Mouse (Mus musculus): ENCODE results near the gene Atp2b4.

The Atp2b4 gene

DNA sequence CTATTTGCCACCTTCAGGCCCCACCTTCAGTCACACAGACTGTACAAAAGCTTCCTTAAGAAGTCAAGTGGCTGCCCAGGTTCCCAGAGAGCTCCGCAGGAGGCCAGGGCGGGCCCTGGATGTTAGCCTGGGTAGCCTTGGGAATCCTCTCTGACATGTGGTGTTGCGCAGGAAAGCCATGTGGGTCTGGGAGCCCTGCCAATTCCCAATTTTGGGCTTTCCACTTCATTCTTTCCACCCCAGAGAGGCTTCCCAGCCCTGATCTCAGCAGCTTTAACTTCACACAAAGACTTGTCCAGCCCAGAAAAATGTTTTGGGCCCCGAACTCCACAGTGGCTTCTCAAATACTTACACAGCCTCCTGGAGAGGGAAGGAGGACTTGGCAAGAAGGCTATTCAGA, 56.2 kb downstream of the Atp2b4 start:
- DNase-seq = peak; percentile 74

DNA sequence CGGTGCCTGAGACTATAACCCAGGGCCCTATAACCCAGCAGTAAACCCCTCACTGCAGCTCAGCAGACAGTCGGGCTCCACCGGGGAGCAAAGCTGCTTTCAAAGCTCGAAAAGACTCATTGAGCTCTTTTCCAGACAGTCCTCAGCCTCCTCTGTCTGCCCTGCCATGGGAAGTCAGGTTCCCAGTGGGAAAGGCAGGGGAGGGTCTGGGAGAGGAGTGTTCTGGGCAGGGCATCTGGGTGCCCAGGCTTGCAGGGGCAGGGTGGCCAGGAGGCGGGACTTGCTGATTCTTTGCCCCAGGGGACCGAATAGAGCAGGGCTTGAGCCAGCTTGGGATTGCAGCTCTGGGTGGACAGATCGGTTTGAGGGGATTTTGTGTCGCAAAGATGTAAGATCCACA, 58.3 kb downstream of the Atp2b4 start:
- no peak for DNase-seq

DNA sequence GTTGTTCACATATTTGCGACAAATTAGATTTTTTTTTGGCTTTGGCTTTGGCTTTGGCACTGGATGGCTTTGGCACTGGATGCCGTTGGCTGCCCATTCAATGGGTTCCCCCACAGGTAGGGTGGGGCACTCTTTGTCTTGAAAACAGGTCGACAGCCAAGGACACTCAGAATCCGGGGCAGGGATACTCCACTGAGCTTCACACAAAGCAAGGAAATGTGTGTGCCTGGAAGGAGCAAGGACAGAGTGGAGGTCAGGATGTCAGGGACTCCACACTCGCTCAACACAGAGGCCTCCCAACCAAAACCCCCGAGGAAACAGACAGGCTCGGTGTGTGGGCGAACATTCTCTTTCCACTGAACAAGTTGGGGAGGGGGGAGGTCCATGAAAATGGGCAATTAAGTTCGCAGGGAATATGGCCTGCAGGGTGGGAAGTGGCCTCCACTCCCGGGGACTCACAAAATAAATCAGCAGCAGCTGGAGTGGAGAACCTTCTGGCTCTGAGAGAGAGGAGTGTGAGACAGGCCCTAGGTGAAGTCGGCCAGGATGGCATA, 58.9 kb downstream of the Atp2b4 start:
- peak; percentile 56 for DNase-seq

DNA sequence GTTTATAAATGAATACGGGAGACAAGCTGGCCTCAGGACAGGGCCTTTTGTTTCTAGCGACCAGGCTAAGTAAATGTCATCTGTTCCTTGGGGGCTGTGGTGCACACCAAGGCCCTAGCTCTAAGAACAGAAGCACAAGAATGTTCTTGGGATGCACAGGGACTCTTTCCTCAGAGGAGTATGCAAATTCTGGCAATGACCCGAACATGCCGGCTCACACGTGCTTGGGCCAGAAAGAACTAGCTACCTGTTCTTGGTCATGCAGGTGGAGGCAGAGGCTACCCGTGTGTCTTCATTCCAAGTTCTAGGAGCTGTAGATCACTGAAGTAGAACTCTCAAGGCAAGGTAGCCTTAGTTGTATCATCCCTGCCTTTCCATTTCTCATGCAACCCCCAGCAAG, 59.7 kb downstream of the Atp2b4 start:
- DNase-seq = no peak

DNA sequence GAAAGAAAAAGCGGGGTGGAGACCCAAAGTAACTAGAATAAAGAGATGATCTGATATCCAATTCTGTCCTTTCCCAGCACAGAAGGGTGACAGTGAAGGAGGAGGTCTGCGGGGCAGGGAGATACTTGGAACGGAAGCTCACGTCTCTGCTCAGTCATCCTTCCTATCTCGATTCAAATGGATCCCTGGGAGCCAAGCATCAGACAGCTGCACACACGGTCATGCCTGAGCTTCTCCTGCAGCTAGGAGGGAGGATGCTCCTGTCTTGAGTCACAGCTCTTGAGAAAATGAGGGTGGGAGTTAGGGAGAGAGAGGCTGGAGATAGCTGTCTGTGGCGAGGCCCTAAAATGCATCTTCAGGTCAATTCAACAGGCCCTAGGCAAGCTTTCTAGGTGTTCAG, 64.2 kb downstream of the Atp2b4 start:
- no peak for DNase-seq

DNA sequence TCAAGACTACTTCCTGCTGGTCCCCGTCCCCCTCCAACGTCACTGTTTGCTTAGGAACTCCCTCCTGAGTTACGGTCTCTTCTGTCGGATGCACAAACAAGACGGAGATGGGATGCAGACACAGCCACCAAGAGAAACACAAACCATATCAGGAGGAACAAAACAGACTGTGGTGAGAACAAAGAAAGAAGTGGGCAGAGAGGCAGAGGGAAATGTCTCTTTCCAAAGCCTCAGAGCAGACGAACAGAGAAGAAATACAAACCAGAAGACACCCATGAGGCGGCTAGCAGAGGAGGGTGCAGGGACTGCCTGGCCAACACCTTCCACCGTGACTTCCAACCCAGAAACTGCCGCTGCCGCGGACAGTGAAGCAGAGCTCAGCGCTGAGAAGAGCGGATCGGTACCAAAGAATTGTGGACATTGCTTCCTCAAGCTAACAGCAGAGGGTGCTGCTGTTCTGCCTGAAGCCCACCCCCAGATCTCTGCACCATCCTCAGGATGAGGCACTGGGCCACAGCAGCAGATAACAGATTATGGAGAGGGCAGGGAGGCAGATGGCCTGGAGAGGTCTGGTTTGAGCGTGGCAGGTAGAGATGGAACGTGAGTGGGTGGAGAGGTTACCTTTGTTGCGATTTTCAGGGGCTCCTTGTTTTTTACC, 64.7 kb downstream of the Atp2b4 start:
- peak; percentile 80 for DNase-seq

DNA sequence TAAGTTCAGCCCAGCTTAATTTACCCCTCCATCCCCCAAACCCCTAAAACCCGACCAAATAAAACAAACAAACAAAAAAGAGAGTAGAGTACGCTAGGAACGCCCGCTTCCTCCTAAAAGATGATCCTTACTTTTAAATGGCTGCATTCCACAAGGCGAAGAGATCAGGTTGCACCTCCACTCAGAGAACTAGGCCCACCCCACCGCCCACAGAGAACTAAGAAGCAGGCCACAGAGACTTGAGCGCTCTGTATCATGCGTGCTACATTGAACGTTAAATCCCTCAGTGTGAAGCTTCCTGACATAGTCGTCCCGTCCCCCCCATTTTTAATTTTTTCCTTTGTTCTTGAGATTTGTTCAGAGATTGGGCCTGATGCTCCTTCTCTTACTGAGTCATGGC, 68.0 kb downstream of the Atp2b4 start:
- DNase-seq = no peak

DNA sequence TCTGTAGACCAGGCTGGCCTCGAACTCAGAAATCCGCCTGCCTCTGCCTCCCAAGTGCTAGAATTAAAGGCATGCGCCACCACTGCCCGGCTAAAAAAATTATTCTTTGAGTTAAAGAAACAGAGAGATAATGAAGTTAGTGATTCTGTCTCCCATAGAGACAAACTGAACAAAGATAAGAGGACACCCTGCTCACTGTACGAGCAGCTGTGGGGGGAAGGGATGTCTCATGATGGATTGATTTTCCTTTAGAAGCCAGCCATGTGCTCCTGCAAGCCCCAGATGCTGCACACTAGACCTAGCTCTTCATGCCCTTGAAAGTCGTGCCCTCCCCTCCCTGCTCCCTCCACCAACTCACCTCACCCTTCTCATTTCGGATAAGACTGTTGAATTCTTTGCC, 72.5 kb downstream of the Atp2b4 start:
- no peak for DNase-seq

DNA sequence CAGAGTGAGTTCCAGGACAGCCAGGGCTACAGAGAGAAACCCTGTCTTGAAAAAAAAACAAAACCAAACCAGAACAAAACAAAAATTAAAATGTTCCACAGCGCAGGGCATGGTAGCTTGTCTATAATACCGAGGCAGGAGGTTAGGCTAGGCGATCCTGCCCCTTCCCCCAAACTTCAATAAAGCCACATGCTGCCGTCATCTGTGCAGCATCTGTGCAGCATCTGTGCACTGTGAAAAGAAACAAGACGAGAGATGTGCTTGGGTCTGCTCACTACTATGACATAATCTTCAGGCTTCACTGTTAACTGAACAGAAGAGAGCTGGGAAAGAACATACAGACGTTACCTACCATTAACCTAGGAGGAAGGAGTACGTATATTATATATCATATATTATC, 80.5 kb downstream of the Atp2b4 start:
- no peak for DNase-seq

DNA sequence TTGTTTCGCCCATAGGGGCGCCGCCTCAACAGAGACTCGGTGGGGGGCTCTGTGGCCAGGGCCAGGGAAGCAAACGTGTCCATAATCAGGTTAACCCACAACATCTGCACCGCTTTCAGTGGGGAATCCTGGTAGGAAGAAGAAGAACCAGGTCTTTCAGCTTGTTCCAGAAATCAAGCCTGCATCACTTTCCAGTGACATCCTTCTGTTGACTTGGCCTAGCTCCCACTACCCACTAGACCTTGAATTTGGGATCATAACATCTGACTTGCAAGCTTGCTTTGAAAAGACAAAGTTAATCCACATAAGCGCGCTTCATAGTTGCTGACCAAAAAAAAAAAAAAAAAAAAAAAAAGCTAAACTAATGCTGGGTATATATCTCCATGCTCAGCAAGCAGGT, 82.1 kb downstream of the Atp2b4 start:
- DNase-seq = no peak

DNA sequence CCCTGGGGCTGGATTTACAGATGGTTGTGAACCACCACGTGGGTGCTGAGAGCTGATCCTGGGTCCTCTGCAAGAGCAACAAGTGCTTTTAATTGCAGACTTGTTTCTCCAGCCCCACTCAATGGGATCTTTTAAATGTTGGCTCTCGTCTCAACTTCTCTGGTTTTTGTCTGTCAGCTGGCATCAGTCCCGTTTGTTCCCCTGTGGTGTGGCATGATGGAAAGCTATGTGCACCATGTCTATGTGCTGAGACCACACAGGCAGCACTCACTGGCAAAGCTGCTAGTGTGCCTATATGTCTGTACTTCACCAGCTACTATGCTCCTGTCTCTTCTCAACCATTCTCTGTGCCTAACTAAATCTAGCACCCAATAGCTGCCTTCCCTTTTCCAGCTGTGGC, 82.5 kb downstream of the Atp2b4 start:
- no peak for DNase-seq

DNA sequence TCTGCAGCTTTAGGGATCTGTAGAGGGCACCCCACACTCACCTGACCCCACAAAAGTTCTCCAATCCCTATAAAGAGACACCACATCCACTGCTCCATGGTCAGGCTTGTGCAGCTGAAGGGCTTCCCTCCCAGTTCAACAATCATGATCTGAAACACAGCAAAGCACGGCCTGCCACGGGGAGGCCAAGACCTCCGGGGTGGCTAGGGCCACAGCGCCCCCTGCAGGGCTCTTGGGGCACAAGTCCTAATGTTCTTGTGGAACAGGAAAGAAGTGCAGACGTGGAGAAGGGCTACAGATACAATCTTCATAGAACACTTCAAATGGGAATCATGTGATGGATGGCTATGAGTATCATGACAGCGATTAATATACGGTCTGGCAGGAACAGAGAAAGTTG, 84.4 kb downstream of the Atp2b4 start:
- peak; percentile 60 for DNase-seq

DNA sequence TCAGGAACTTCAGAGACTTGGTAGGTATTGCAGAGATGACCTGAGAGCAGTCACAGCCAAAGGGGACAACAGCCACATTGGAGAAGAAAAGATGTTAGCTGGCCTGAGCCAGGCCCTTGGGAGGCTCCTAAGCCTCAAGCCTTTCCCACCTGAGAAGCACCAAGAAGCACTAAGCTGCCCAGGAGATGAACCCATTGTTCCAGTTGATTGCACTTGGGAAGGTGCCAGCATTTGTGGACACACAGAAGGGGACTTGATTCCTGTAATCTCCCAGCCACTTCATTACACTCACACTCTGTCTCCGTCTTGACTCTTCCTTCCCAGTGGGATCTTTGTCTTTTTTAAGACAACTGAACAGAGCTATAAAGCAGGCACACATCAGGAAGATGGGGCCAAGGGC, 85.7 kb downstream of the Atp2b4 start:
- peak; percentile 56 for DNase-seq

DNA sequence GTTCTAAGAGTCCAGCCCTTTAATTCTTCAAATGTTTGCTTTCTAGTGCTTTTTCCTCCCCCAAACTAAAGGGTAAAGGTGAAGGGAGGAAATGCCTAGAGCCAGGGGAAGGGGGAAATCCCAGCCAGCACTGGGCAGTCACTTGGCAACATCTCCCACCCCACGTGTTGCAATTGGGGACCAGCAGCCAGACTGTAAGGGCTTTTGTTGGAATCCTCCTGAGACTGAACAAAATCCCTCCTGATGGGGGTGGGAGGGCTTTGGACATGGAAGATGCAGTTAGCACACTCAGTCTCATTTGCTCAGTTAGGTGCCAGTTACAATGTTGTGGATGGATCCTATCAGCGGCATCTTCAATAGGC, 87.9 kb downstream of the Atp2b4 start:
- no peak for DNase-seq

DNA sequence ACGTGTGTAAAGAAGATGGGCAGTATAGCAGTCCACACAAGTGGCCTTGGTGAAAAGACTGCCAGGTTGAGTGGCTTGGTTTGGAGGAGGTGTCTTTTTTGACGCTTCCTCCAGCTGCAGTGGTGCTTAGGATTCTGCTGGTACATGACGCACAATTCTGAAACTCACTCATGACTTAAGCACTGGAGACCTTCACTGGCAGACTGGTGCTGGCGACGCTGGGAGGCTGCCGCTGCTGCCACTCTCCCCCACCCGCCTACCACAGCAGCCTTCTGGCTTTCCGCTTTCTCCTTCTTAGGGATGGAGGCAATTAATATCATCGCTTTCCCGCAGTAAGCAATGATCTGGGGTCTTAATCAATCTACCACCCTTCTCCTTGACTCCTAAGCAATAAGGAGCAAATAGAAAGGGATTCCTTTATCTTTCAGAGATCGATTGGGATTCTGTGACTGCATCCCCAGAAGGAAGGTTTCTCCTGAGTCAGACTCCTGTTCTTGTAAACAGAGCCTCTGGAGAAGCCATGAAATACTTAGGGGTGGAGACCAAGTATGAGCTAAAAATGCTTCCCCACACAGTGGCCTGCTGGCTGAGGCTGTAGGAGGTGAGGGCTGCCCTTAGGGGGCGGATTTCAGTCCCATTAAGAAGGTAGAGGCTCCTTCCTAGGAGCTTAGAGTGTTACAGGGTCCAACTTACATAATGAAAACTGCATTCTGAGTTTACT, 88.4 kb downstream of the Atp2b4 start:
- no peak for DNase-seq

DNA sequence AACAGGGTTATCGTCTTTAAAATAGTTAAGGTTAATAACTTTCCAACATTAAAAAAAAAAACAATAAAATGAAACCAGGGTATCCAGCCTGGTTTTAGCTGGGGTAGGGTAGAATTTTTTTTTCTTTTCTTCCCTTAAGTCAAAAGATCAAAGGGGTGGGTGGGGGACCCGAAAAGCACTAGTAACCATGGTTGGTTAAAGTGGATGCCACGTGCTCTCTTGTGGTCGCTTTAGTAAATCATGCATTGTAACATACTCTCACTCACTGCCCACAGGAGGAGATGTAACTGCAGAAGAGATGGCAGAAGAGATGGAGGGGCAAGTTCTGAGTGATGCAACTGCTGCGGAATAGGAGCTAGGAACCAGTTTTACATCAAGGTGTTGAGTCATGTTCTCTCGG, 89.5 kb downstream of the Atp2b4 start:
- no peak for DNase-seq

DNA sequence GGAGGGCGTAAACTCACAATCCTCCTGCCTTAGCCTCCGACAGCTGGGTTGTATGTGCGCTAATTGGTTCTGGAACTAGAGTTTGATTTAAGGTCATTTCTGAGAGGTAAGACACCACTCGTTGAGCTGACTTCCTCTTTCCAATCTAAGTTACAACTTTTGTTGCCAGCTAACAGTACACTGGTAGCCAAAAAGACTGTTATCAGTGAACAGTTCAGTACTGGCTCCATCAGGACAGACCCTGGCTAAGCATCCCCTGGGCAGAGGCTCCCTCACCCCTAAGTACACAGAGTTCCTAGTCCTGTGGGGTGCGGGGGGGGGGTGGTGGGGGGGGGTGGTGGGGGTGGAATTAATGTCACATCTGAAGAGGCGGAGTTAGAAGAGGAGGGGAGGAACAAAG, 89.9 kb downstream of the Atp2b4 start:
- no peak for DNase-seq

DNA sequence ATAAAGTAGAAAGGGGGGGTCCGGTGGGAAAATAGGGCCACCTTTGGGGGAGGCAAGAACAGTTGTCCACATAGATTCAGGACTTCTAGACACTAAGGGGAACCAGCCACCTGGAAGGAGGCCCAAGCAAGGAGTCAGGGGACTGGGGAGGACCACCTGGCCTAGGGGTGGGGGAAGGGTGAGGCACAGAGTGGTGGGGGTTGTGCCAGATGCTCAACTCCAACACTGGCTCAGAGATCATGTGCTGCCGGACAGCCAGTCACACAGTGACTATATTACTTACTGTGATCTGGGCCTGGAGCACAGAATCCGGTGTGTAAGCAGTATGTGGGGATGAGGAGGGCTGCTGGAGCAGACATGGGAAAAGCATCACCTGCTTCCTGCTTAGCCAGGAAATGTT, 91.5 kb downstream of the Atp2b4 start:
- DNase-seq = no peak

DNA sequence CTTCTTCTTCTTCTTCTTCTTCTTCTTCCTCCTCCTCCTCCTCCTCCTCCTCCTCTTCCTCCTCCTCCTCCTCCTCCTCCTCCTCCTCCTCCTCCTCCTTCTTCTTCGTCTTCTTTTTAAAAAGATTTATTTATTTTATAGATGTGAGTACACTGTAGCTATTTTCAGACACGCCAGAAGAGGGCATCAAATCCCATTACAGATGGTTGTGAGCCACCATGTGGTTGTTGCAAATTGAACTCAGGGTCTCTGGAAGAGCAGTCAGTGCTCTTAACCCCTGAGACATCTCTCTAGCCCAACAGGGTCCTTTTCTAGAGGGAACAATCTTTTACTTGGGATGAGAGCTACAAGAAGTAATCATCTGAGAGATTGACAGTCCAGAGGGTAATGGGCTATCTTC, 99.0 kb downstream of the Atp2b4 start:
- peak; percentile 41 for DNase-seq

DNA sequence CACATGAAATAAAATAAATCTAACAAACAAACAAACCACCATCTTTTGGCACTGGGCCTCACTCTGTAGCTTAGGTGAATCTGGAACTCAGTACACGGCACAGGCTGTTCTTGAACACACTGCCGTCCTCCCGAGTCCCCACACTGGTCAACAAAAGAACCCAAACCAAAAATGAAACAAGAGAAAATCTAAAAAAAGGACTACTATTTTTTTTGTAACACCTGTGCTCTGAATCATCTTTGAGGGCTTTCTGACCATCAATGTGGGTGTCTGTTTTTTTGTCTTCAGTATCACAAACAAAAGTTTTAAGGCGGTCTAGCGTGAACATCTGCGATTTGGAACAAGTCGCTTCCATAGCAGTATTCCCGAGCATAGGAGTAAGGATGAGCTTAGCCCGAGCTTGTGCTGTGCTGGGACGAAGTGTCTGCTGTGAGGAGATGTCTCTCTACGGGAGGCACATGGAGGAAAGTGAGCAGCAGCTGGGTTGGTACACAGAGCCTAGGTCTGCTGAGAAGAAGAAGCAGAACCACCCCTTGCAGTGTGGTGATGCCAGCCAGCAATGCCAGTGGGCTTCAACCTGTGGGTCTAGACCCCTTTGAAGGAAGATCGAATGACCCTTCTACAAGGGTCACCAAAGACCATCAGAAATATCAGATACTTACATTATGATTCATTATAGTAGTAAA, 102.8 kb downstream of the Atp2b4 start:
- no peak for DNase-seq

DNA sequence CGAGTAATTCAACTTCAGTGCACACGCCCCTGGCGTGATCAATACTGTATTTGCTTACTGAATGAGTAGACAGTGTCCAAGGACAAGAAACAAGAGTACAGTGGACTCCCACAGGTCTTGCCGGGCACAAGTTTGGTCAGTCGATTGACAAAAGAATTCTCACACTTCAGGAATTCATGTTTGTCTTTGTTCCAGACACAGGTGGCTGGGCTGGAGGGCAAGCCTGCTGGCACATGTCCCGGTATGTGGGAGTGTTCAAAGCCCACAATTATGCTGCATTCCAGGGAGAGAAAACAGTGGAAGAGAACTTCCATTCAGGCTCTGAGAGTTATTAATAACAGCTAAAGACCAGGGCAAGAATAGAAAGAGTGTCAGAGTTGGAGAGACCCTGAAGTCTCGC, 104.9 kb downstream of the Atp2b4 start:
- peak; percentile 92 for DNase-seq

DNA sequence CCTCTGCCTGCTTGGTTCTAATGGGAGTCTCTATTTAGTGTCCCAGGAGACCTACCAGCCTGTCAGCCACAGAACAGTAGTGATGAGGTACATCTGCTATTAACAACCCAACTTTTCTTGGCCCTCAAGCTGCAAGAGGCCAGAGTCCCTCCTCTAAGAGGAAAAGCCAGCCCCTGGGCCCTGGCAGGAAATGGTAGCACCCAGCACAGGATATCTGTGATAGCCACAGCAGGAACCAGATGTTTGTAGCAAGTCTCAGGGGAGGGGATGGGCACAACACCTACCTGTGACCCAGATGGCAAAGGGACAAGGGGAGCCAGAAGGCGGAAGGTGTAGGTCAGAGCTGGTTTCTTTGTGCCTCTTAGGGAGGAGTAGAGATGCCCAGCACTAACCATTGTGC, 106.0 kb downstream of the Atp2b4 start:
- DNase-seq = peak; percentile 45

DNA sequence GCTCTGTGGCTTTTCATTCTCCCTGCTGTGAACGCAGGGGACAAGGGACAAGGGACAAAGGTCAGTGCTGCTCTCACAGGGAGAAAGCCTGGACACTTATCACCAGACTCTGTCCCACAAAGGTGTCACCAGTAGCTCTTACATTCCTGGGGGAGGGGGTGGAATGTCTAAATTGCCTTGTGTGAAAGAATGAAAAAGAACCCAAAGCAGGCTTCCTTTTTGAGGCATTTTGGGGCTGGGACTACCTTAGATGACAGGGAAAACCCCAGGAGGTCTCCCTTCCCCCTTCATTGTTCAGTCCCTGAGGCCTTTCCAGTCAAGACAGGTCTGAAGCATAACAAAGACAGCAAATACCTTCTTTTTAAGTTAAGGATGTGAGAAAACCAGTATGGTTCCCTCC, 106.5 kb downstream of the Atp2b4 start:
- peak; percentile 47 for DNase-seq

DNA sequence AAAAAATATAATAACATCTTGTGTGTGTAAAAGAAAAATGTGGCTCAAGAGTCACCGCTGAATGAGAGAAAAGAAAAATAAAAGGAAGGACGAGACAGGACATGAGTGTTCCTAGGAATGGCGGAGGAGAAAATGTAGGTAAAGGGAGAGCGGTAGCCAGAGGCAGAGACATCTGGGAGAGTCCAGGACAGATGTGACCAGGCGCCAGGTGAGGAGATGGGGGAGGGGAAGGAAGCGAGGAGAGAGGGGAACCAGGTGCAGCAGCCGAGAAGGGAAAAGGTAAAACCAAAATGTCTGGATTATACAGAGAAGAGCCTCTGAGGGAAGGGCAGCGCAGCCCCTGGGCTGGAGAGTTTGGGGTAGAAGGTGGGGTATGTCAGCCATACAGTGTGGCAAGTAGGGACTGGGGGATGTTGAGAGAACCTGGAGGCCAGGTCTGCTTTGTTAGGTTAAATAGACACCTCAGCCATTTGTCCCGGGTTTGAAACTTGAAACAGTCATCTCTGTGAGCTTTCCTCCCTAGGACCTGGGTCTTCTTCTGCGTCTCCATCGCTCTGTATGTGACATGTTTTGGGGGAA, 107.2 kb downstream of the Atp2b4 start:
- no peak for DNase-seq

All from kidney, postnatal 14 days (tissue).